Mouse (Mus musculus): ENCODE data around the gene Supt20. TPM values are rescaled to one million over a fixed set of nuclear protein-coding genes. Genes with fewer than 3 reads are reported as not detected.
A peak's percentile ranks its signal among the peaks of the same experiment; 100 is the strongest.

Gene Supt20
- polyA plus RNA-seq, 2 experiments: 110 to 146 TPM

- H3K4me1 ChIP-seq (ENCODE audit: control insufficient read depth, insufficient read depth, low read length): 0 out of 2 replicates have a peak, but pooled peaks cover 3% of the 10 kb centered on the region
- H3K4me2 ChIP-seq (replicated peaks; ENCODE audit: low read depth, low read length, severe bottlenecking): no peak overlapping the region
- H3K27me3 ChIP-seq (ENCODE audit: control insufficient read depth, insufficient read depth, low read length): no peaks in the 10 kb centered on the region
- H3K9ac ChIP-seq (ENCODE audit: low read depth, low read length, severe bottlenecking): no peak overlapping the region
- H3K9me3 ChIP-seq (ENCODE audit: control insufficient read depth, low read length): no peaks in the 10 kb centered on the region
- ATAC-seq (ENCODE audit: low FRiP score, low read depth) (no peak), DNase-seq (ENCODE audit: low spot score) (no peak)
- H3K27ac ChIP-seq (replicated peaks; ENCODE audit: low read depth, low read length): no peak overlapping the region
- WGBS: 30% methylated on average over 8 of the region's 8 CpGs
- peaks cover 55% of the 10 kb centered on the region for H3K36me3 ChIP-seq (ENCODE audit: control insufficient read depth, insufficient read depth, low read length)
- no peak for TF ChIP-seq POLR2A (IDR thresholded peaks at IDR 0.05; ENCODE audit: borderline replicate concordance, extremely low read depth, insufficient read depth, insufficient read length)
- no peak overlapping the region for H3K4me3 ChIP-seq (replicated peaks; ENCODE audit: low read length)
These were observed 39.1 kb downstream of the Supt20 start for GRCm38 (mm10) chr3:54731626-54732150.

GRCm38 (mm10) chr3:54732371-54732770 is 39.8 kb downstream of the Supt20 start:
- WGBS: 88% methylated on average over 4 of the region's 4 CpGs
- peaks cover 49% of the 10 kb centered on the region for H3K36me3 ChIP-seq (ENCODE audit: control insufficient read depth, insufficient read depth, low read length)

GRCm38 (mm10) chr3:54734411-54735246 is 42.0 kb downstream of the Supt20 start:
- WGBS: under 1% methylated on average over 50 of the region's 84 CpGs

More at GRCm38 (mm10) chr3:54732371-54732770, 39.8 kb downstream of the Supt20 start:
- Histone ChIP-seq H3K9ac (ENCODE audit: low read depth, low read length, severe bottlenecking) (no peak overlapping the region), H3K27ac (replicated peaks; ENCODE audit: low read depth, low read length) (no peak overlapping the region), H3K4me1 (ENCODE audit: control insufficient read depth, insufficient read depth, low read length) (0 out of 2 replicates have a peak, but pooled peaks cover 3% of the 10 kb centered on the region), H3K4me3 (replicated peaks; ENCODE audit: low read length) (no peak overlapping the region), H3K9me3 (ENCODE audit: control insufficient read depth, low read length) (no peaks in the 10 kb centered on the region), H3K27me3 (ENCODE audit: control insufficient read depth, insufficient read depth, low read length) (no peaks in the 10 kb centered on the region), H3K4me2 (replicated peaks; ENCODE audit: low read depth, low read length, severe bottlenecking) (no peak overlapping the region)
- no peak for TF ChIP-seq POLR2A (IDR thresholded peaks at IDR 0.05; ENCODE audit: borderline replicate concordance, extremely low read depth, insufficient read depth, insufficient read length)
- DNase-seq (ENCODE audit: low spot score) (no peak), ATAC-seq (ENCODE audit: low FRiP score, low read depth) (no peak)

GRCm38 (mm10) chr3:54735247-54736046 is 42.8 kb downstream of the Supt20 start, which contains the start of the genes Exosc8 and Alg5:
Exosc8 (minus strand) TSS chr3:54735393.
Alg5 (plus strand) TSS chr3:54735539.
- Histone ChIP-seq H3K4me3 (replicated peaks; ENCODE audit: low read length) (peak within 1 kb of the TSS; percentile 96), H3K4me1 (ENCODE audit: control insufficient read depth, insufficient read depth, low read length) (0 out of 2 replicates have a peak, but pooled peaks cover 3% of the 10 kb centered on the region), H3K27ac (replicated peaks; ENCODE audit: low read depth, low read length) (peak within 1 kb of the TSS; percentile 95), H3K9ac (ENCODE audit: low read depth, low read length, severe bottlenecking) (peak within 1 kb of the TSS; percentile 95), H3K4me2 (replicated peaks; ENCODE audit: low read depth, low read length, severe bottlenecking) (peak within 1 kb of the TSS; percentile 85), H3K9me3 (ENCODE audit: control insufficient read depth, low read length) (no peaks in the 10 kb centered on the region), H3K27me3 (ENCODE audit: control insufficient read depth, insufficient read depth, low read length) (no peaks in the 10 kb centered on the region), H3K36me3 (ENCODE audit: control insufficient read depth, insufficient read depth, low read length) (peaks cover 38% of the 10 kb centered on the region)
- ATAC-seq (ENCODE audit: low FRiP score, low read depth) (peak; percentile 87), DNase-seq (ENCODE audit: low spot score) (peak; percentile 56)
- under 1% methylated on average over 45 of the region's 65 CpGs for WGBS
- peak; percentile 86; the same call in 1 of the 2 replicates for TF ChIP-seq POLR2A (IDR thresholded peaks at IDR 0.05; ENCODE audit: borderline replicate concordance, extremely low read depth, insufficient read depth, insufficient read length)

More at GRCm38 (mm10) chr3:54734411-54735246, 42.0 kb downstream of the Supt20 start:
- peaks cover 42% of the 10 kb centered on the region for H3K36me3 ChIP-seq (ENCODE audit: control insufficient read depth, insufficient read depth, low read length)
- H3K27ac ChIP-seq (replicated peaks; ENCODE audit: low read depth, low read length): peak overlapping the region; percentile 95
- DNase-seq (ENCODE audit: low spot score) (peak; percentile 82), ATAC-seq (ENCODE audit: low FRiP score, low read depth) (peak; percentile 91)
- no peaks in the 10 kb centered on the region for H3K27me3 ChIP-seq (ENCODE audit: control insufficient read depth, insufficient read depth, low read length)
- peak overlapping the region; percentile 85 for H3K4me2 ChIP-seq (replicated peaks; ENCODE audit: low read depth, low read length, severe bottlenecking)
- H3K4me1 ChIP-seq (ENCODE audit: control insufficient read depth, insufficient read depth, low read length): 0 out of 2 replicates have a peak, but pooled peaks cover 3% of the 10 kb centered on the region
- peak overlapping the region; percentile 95 for H3K9ac ChIP-seq (ENCODE audit: low read depth, low read length, severe bottlenecking)
- peak overlapping the region; percentile 96 for H3K4me3 ChIP-seq (replicated peaks; ENCODE audit: low read length)
- H3K9me3 ChIP-seq (ENCODE audit: control insufficient read depth, low read length): no peaks in the 10 kb centered on the region
- TF ChIP-seq POLR2A (IDR thresholded peaks at IDR 0.05; ENCODE audit: borderline replicate concordance, extremely low read depth, insufficient read depth, insufficient read length): peak; percentile 65; the same call in 1 of the 2 replicates

Measured in limb, embryonic 14.5 days (tissue).